Mouse (Mus musculus) neural tube, embryonic 12.5 days (tissue): ENCODE results near the gene Zfp54. TPM values are rescaled to one million over a fixed set of nuclear protein-coding genes. Genes with fewer than 3 reads are reported as not detected.
"Not testable (repeated sequence)": the region's sequence is repeated elsewhere in the genome, so short reads cannot be mapped to it uniquely, and the experiment has no call there.

Experiments
- ATAC-seq: fragments of 200-750 bp; cut with Nextera tagmentation; 2 replicates; pipeline ENCODE4 v1.8.0; 2017; ENCODE audit warnings: low read depth, mild to moderate bottlenecking, moderate TSS enrichment, moderate library complexity; ENCODE audit not compliant: low FRiP score
- H3K27ac ChIP-seq: fragments of 300-500 bp; sonication (generic); 2 replicates; pipeline ENCODE4 v1.5.1; 2016
- H3K27me3 ChIP-seq: fragments of 300-500 bp; sonication (generic); replicated peaks from 2 replicates; pipeline ENCODE4 v1.6.1; 2016; ENCODE audit warnings: mild to moderate bottlenecking
- H3K36me3 ChIP-seq: fragments of 300-500 bp; sonication (generic); 2 replicates; pipeline ENCODE4 v1.6.1; 2016; ENCODE audit warnings: mild to moderate bottlenecking
- H3K4me1 ChIP-seq: fragments of 300-500 bp; sonication (generic); 2 replicates; pipeline ENCODE4 v1.6.1; 2016
- H3K4me2 ChIP-seq: fragments of 300-500 bp; sonication (generic); replicated peaks from 2 replicates; pipeline ENCODE4 v1.6.1; 2016; ENCODE audit warnings: mild to moderate bottlenecking
- H3K4me3 ChIP-seq: fragments of 300-500 bp; sonication (generic); 2 replicates; pipeline ENCODE4 v1.5.1; 2016
- H3K9ac ChIP-seq: fragments of 300-500 bp; sonication (generic); 2 replicates; pipeline ENCODE4 v1.6.1; 2016; ENCODE audit warnings: mild to moderate bottlenecking
- H3K9me3 ChIP-seq: fragments of 300-500 bp; sonication (generic); 2 replicates; pipeline ENCODE4 v1.6.1; 2016; ENCODE audit warnings: mild to moderate bottlenecking
- WGBS: fragments of 180-500 bp; shearing (Covaris S2); methylation state at CpG from one replicate; pipeline ENCODE4 v1.1.7; 2016; 5-methylcytosine and 5-hydroxymethylcytosine counted together
- polyA plus RNA-seq: library from polyadenylated mRNA; unstranded; fragments of >200 nt; fragmentation: Nextera tagmentation; extraction: Ambion mirVana; gene quantifications from 2 replicates; pipeline ENCODE4 v1.2.1, GENCODE M21; 2016

Zfp54 gene
- 3.5 and 4.1 TPM in 2 replicates for polyA plus RNA-seq

DNA sequence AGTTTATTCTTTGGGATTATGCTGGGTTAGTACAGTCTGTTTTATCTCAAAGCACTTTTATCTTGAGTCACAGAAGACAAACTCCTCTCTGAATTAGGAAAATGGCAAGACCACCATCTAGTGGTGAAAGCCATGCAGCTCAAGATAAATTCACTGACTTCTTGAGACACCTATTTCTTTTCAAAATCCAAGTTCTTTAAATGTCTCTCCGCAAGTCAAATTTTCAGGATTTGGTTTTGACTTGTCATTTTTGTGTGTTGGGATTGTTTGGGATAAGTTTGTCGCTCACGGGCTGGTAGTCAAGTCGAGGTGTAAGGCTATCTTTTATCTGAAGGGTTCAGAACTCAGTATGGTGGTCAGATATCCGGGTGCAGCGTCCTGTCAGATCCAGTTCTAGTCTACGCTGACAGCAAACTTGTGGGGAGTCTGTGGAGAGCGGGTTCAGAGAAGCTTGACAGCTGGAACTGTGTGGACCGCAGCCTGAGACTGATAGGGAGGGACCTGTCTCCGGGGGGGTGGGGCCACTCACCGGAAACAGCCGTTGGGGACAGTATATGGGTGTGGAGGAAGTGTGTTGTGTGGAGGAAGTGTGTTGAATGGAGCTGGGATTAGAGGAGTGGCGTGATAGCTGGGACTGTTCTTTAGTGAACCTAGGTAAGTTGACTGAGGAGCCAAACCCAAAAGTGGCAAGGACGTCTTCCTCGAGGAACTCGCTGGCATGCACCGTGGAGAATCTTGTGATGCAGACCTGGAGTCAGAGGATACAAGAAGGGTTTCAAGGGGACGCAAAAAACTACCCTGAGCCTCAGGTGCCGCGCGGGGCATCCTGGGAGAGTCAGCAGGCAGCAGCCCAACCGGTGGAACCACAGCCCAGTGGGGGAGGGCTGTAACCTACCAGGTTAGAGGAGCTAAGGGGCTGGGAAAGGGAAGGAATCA lies at the start of gene Zfp54:
TSS of gene Zfp54 (plus strand) at position 564 of the 936 bp plus-strand sequence.
- H3K27me3 ChIP-seq: no peaks in the 10 kb centered on the region
- no peaks in the 10 kb centered on the region for H3K9me3 ChIP-seq
- H3K27ac ChIP-seq: no peak within 1 kb of the TSS
- under 1% methylated on average over 22 of the region's 22 CpGs for WGBS
- no peaks in the 10 kb centered on the region for H3K4me1 ChIP-seq
- ATAC-seq: peak; percentile 98
- H3K4me2 ChIP-seq: peak within 1 kb of the TSS; percentile 76
- H3K36me3 ChIP-seq: no peaks in the 10 kb centered on the region
- peak within 1 kb of the TSS; percentile 43 for H3K4me3 ChIP-seq
- H3K9ac ChIP-seq: peak within 1 kb of the TSS; percentile 47

GRCm38 (mm10) chr17:21375311-21375710 lies 47.7 kb upstream of the Zfp54 start:
- no peak overlapping the region for H3K9ac ChIP-seq
- no peaks in the 10 kb centered on the region for H3K36me3 ChIP-seq
- no peak overlapping the region for H3K27ac ChIP-seq
- H3K4me2 ChIP-seq: no peak overlapping the region
- H3K4me1 ChIP-seq: 0 out of 2 replicates have a peak, but pooled peaks cover under 1% of the 10 kb centered on the region
- H3K9me3 ChIP-seq: no peaks in the 10 kb centered on the region
- no peaks in the 10 kb centered on the region for H3K27me3 ChIP-seq
- no peak for ATAC-seq
- H3K4me3 ChIP-seq: no peak overlapping the region
- 59% methylated on average over 1 of the region's 1 CpGs for WGBS

DNA sequence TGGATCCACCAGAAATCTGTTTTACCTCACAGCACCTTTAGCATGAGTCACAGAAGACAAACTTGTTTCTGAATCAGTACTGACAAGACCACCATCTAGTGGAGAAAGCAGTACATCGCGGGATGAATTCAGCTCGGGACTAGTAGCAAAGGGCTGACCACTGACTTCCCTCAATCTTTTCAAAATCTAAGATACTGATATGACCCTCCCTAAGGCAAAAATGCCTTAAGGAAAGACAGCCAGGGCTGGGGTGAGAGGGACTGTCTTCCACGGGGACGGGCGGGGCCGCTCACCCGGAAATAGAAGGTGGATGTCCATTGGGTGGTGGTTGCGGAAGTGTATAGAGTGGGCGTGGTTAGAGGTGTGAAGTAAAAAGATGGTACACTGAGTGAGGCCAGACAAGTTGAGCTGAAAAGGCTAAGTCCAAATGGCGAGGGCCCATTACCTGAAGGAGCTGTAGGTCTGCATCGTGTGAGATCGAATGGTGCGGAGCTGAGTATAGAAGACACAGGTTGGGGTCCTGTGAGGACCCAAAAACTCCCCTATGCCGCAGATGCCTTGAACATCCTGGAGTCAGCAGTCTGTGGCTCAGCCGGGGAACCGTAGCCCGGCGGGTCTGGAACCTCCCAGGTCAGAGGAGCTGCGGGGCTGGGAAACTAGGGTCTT lies 39.5 kb upstream of the Zfp54 start, which contains the start of gene Zfp677:
TSS of gene Zfp677 (plus strand) at position 358 of the 666 bp plus-strand sequence.
- H3K4me3 ChIP-seq: peak within 1 kb of the TSS; percentile 37
- peak; percentile 98 for ATAC-seq
- H3K4me1 ChIP-seq: no peaks in the 10 kb centered on the region
- peak within 1 kb of the TSS; percentile 8; the same call in 1 of the 2 replicates for H3K9ac ChIP-seq
- no peaks in the 10 kb centered on the region for H3K36me3 ChIP-seq
- 4% methylated on average over 20 of the region's 20 CpGs for WGBS
- peak within 1 kb of the TSS; percentile 64 for H3K4me2 ChIP-seq
- H3K27me3 ChIP-seq: no peaks in the 10 kb centered on the region
- no peak within 1 kb of the TSS for H3K27ac ChIP-seq
- H3K9me3 ChIP-seq: no peaks in the 10 kb centered on the region

DNA sequence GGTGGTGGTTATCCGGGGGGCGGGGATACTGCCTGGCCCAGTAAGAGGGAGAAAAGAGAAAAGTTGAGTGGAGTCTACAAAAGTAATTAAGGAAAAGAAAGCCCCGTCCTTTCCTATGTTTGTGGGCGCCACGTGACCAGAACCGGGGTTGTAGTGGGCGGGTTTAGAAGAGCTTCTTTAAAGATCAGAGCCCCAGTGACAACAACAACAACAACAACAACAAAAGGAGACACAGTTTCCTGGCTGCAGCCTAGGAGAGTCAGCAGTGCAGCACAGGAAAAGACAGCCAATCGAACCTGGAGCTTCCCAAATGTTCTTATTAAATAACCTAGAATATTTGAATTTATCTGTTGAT lies 39.0 kb upstream of the Zfp54 start:
- H3K9ac ChIP-seq: peak overlapping the region; percentile 7; the same call in 1 of the 2 replicates
- peak; percentile 45 for ATAC-seq
- H3K4me1 ChIP-seq: no peaks in the 10 kb centered on the region
- no peaks in the 10 kb centered on the region for H3K27me3 ChIP-seq
- no peak overlapping the region for H3K27ac ChIP-seq
- peak overlapping the region; percentile 37 for H3K4me3 ChIP-seq
- H3K36me3 ChIP-seq: no peaks in the 10 kb centered on the region
- 20% methylated on average over 8 of the region's 8 CpGs for WGBS
- no peaks in the 10 kb centered on the region for H3K9me3 ChIP-seq
- H3K4me2 ChIP-seq: peak overlapping the region; percentile 64

DNA sequence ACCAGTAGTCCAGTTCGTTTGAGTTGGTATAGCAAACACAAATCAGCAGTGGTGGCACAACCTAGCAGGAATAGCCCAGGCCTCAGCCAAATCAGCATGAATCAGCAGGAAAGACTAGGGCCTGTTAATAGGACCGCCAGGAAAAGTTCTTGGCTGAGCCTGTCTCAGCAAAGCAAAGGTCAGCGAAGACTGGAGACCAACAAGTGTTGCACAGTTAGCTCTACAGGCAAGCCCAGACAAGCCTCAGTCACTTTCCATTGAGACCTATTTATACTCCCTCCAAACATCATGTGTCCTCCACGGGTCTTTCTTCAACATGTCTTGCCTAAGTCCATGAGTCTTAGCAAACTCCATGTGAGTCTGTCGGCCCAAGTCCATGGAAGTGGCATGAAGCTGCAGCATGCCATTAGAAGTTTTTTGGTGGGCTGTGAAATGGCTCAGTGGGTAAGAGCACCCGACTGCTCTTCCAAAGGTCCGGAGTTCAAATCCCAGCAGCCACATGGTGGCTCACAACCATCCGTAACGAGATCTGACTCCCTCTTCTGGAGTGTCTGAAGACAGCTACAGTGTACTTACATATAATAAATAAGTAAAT lies 15.9 kb downstream of the Zfp54 start:
- H3K4me3 ChIP-seq: not testable (repeated sequence)

GRCm38 (mm10) chr17:21449669-21450068 lies 26.6 kb downstream of the Zfp54 start:
- no peaks in the 10 kb centered on the region for H3K9me3 ChIP-seq
- 0% methylated on average over 3 of the region's 3 CpGs for WGBS
- peak; percentile 83 for ATAC-seq
- H3K36me3 ChIP-seq: no peaks in the 10 kb centered on the region
- peak overlapping the region; percentile 45 for H3K9ac ChIP-seq
- H3K4me3 ChIP-seq: peak overlapping the region; percentile 52
- H3K27ac ChIP-seq: no peak overlapping the region
- H3K27me3 ChIP-seq: no peaks in the 10 kb centered on the region
- H3K4me1 ChIP-seq: peaks cover 6% of the 10 kb centered on the region; the same call in 1 of the 2 replicates
- H3K4me2 ChIP-seq: peak overlapping the region; percentile 56

More for the DNA sequence above, 15.9 kb downstream of the Zfp54 start:
- H3K27ac ChIP-seq, H3K36me3 ChIP-seq, H3K9me3 ChIP-seq, ATAC-seq, H3K9ac ChIP-seq, H3K27me3 ChIP-seq, H3K4me2 ChIP-seq, H3K4me1 ChIP-seq: not testable (repeated sequence)
- 86% methylated on average over 9 of the region's 9 CpGs for WGBS

DNA sequence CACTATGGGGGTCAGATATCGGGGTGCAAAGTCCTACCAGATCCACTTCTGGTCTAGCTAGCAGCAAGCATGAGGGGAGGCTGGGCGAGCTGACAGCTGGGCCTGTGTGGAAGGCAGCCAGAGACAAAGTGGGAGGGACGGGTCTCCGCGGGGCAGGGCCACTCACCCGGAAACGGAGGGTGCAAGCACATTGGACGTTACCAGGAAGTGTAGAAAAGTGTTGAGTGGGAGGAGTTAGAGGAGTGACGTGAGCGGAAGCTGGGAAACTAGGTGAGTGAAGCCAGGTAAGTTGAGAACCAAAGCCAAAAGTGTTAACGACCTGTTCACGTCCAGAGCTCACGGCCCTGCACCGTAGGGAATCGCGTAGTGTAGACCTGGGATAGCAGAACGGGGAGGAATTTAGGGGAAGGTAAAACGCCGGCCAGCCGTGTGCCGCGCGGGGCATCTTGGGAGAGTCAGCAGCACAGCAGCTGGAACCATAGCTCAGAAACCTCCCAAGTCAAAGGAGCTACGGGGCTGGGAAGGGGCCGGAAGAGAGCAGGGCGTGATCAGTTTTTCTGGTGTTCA lies 27.2 kb downstream of the Zfp54 start, which contains the start of gene Zfp51:
TSS of gene Zfp51 (plus strand) at position 237 of the 567 bp plus-strand sequence.
- Histone ChIP-seq H3K9me3 (no peaks in the 10 kb centered on the region), H3K36me3 (no peaks in the 10 kb centered on the region), H3K9ac (peak within 1 kb of the TSS; percentile 45), H3K27ac (no peak within 1 kb of the TSS), H3K4me2 (peak within 1 kb of the TSS; percentile 56), H3K27me3 (no peaks in the 10 kb centered on the region), H3K4me1 (peaks cover 6% of the 10 kb centered on the region; the same call in 1 of the 2 replicates), H3K4me3 (peak within 1 kb of the TSS; percentile 52)
- ATAC-seq: peak; percentile 99
- WGBS: under 1% methylated on average over 26 of the region's 26 CpGs

GRCm38 (mm10) chr17:21463550-21463949 lies 40.5 kb downstream of the Zfp54 start:
- Histone ChIP-seq H3K9me3 (no peaks in the 10 kb centered on the region), H3K27ac (no peak overlapping the region), H3K27me3 (no peaks in the 10 kb centered on the region), H3K9ac (no peak overlapping the region), H3K4me2 (no peak overlapping the region), H3K36me3 (peaks cover 46% of the 10 kb centered on the region), H3K4me3 (no peak overlapping the region), H3K4me1 (no peaks in the 10 kb centered on the region)
- no peak for ATAC-seq
- 95% methylated on average over 5 of the region's 5 CpGs for WGBS

DNA sequence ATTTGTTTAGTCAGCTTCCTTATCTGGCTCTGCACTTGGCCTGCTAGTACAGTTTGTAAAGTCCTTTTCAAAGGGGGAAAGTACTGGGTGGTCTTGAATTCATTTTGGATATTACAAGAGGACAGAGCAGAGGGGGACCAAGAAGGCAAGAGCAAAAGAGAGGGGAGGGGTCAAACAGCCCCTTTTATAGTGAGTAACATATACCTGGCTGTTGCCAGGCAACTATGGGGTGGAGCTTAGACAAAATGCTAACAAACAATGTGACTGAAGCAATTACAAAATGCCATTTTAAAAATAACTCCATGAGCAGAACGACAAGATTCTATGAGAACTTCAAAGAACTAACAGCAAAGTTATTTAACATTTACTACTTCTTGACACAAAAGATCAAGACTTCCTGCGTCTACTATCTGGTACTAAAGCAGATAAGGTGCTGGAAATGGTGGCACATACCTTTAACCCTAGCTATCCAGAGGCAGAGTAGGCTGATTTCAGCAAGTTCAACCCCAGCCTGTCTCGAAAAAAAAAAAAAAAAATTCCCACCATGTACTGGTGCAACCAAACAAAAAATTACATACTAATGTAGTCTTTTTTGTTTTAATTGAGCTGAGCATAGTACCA lies 49.1 kb downstream of the Zfp54 start:
- Histone ChIP-seq H3K27me3 (no peaks in the 10 kb centered on the region), H3K36me3 (no peaks in the 10 kb centered on the region), H3K4me3 (no peak overlapping the region), H3K9me3 (no peaks in the 10 kb centered on the region), H3K4me2 (no peak overlapping the region), H3K4me1 (0 out of 2 replicates have a peak, but pooled peaks cover 3% of the 10 kb centered on the region), H3K27ac (no peak overlapping the region), H3K9ac (no peak overlapping the region)
- no peak for ATAC-seq
- 71% methylated on average over 3 of the region's 3 CpGs for WGBS

DNA sequence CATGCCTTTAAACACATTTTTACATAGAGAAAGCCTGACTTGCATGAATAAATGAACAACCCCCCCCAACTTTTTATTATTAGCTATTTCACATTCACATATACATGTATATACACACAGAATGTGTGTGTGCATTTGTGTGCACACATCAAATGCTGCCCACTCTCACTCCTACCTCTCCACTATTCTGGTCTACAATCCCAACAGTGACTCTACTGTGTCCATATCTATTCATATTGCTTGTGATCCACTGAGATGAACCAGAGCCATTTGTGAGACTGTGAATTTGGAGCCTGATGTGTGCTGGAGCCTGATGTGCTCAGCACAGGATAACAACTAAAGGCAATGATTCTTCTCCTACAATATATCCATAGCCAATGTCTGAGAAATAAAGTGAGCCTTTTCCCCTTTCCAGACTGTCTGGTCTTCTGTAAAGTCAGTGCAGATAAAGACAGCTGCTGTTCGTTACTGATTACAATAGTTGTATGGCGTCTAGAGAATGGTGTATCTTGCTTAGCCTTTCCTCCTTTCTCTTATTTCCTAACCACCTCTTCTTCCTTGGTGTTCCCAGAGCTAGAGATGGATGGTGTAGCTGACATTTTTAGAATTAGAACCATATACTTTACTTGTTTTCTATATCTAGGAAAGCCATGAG lies 49.8 kb downstream of the Zfp54 start:
- Histone ChIP-seq H3K4me2 (no peak overlapping the region), H3K27ac (no peak overlapping the region), H3K9me3 (no peaks in the 10 kb centered on the region), H3K9ac (no peak overlapping the region), H3K36me3 (no peaks in the 10 kb centered on the region), H3K4me1 (0 out of 2 replicates have a peak, but pooled peaks cover 3% of the 10 kb centered on the region), H3K27me3 (no peaks in the 10 kb centered on the region), H3K4me3 (no peak overlapping the region)
- no peak for ATAC-seq
- 85% methylated on average over 2 of the region's 2 CpGs for WGBS
